Mouse (Mus musculus): ENCODE measurements around the gene Med17.
"Not testable (repeated sequence)": the region's sequence is repeated elsewhere in the genome, so short reads cannot be mapped to it uniquely, and the experiment has no call there.

- TF ChIP-seq CHD2 (IDR thresholded peaks at IDR 0.05; ENCODE audit: low read depth, low read length); HCFC1 (IDR thresholded peaks at IDR 0.05; ENCODE audit: borderline replicate concordance, insufficient read depth, low read length): not testable (repeated sequence)
Measured at GRCm38 (mm10) chr9:15302006-15302405, 22.3 kb upstream of the Med17 start.

Measured in ES-E14 (cell line).